Mouse (Mus musculus) 416B (cell line): ENCODE results near the gene Robo1.

Experiments
- DNase-seq: peaks from one replicate; pipeline ENCODE4 v3.0.0; 2011; ENCODE audit warnings: low read depth

Robo1 gene

DNA sequence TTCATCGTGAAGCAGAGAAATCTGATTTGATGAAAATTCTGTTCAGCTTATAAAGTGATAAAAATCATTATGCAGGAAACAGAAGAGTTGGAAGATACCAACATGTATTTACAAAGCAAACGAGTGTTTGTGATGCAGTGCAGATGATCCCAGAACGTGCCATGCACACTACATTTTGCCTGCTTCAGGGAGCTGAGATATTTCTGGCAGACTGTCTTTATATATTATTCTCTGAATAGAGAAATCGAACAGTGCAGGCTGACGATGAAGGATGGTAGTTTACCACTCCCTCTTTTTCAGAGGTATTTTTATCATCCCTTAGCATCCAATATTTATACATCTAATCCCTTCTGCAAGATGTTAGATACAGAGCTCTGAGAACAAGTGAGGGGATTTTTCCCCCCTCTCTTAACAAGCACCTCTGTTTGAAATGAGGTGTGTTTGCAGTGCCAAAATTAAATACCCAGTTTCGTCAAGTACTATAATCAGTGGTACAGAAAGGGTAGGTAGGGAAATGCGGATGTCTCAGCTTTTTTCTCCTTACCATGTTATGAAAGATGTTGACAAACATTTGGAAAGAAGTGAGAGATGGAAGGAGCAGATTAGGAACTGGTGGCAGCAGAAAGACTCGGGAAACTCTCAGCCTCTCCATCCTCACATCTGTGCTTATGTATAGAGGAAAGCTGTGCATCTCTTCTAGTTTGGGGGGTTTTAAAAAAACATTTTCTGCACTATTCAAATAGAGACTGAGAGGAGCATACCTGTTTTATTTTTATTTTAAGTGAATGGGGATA lies at the start of gene Robo1:
Gene Robo1 (plus strand): TSS at position 770 of the 794 bp plus-strand sequence.
- no peak for DNase-seq

DNA sequence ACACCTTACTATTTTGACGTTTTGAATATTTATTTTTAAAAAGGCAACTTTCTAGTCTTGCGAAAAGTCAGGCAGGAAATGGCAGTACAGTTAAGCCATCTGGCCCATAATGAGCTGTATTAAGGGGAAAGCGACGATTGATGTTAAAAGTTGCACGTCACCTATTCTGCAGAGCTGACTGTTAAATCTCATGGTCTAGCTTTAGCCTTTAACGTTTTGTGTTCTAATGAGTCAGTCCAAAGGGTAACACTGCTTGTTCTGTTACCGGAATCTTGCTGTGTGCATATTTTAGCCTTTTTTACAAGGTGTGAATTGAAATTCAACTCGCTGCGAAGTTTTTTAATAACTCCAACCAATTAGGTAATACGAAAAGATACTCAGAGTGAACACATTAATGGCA lies 40.3 kb upstream of the Robo1 start:
- DNase-seq: no peak

DNA sequence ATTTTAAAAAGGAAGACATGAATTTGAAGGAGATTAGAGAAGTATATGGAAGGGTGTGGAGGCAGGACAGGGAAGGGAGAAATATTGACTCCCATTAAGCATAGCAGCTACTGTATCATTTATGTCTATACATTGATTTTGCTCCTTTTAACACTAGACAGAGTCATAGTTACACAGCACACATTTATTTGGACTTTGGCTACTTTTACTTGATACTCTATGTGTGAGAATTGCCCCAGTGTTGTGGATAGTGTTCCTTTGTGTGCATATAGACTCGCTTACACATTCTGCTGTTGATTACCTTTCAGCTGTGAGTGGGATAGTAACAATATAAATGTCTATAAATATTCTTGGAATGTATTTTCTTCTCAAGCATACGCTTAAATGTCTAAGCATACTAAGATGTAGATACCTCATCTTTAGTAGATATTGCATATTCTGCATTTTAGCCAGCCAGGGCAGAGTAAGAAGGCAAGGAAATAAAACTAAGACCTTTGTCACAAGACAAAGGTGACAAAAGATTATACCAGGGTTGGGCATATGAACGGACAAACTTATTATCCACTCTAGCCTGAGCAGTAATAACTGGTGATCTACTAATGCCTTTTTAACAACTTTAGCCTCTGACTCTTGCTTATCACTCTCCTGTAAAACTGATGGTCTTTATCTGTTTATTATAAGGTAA lies 31.6 kb upstream of the Robo1 start:
- DNase-seq: no peak

DNA sequence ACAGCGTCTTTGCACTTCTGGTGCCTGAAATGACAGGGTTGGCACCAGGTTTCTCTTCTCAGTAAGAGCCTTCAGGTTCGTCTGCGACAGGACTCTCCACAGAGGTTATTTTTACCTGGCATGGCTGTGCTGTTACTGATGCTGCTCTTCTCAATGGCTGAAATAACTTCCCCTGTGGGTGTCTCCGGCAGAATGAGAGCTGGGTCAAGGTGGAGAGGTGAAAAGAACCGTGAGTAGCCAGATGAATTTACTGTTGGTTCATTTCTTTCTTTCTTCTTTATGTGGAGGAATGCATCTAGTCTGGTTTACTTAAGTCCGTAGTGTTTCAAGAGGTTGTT lies 194 bp downstream of the Robo1 start:
- DNase-seq: no peak

DNA sequence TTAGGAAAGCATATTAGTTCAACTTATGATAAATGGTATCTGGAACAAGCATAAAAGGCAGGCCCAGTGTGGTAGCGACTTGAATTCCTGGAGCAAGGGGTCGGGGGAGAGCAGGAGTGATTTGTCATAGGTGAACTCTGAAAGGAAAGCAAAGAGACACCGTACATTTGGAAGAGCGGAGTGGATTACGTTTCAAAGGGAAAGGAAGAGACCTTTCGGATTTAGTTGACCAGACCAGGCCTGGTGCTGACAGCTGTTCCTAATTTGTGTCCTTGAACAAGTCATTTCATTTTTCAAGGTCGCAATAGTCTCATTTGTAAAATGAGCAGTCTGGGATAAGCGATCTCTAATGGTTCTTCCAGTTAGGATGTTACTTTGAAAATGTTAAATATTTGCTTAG lies 19.2 kb downstream of the Robo1 start:
- no peak for DNase-seq

DNA sequence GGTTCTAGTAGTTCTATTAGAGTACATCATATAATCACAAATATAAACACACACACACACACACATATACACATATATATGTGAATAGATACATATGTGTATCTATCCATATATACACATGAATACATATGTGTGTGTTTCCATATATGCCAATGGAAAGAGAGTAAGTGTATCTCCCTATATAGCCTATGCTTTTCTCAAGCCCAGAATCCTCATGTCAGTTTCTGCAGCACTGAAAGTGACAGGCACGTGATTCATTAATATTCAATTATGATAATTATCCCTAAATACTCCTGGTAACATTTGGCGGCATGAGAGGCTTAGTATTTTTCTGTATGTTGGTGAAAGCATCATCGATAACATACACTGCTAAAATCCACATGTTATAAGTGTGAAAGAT lies 20.5 kb downstream of the Robo1 start:
- no peak for DNase-seq

DNA sequence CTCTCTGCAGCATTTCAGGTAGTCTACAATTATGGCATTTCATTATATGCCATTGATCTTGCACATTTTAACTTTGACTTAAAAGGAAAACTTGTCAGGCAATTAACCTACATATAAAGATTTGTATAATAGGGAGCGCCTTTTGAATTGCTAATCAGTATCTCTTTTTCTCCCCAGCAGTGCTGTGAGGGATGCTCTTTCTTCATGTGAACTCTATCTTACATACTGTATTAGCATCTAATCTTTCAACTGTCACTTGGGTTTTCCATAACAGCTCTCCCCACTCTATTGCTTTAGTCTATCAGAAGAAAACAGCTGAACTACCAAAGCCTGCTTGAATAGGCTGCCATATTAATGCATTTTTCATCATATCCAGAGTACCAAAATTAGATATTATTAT lies 29.7 kb downstream of the Robo1 start:
- DNase-seq: no peak

DNA sequence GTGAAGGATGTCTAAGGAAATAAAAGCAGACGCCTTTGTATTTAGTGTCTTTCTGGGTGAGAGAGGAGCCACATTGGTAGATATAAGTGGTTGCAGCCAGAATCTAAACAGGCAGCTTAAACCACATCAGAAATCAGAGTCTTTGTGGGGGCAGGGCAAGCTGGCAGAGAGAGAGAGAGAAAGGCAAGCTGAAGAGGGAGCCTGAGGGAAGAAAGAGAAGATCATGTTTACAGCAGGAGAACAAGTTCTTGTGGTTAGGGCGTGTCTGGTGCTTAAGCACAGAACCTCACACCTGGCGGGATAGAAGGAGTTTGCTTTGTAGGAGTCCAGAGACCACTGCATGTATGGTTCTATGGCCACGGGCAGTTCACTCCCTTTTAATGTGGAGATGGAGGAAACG lies 42.3 kb downstream of the Robo1 start:
- no peak for DNase-seq

DNA sequence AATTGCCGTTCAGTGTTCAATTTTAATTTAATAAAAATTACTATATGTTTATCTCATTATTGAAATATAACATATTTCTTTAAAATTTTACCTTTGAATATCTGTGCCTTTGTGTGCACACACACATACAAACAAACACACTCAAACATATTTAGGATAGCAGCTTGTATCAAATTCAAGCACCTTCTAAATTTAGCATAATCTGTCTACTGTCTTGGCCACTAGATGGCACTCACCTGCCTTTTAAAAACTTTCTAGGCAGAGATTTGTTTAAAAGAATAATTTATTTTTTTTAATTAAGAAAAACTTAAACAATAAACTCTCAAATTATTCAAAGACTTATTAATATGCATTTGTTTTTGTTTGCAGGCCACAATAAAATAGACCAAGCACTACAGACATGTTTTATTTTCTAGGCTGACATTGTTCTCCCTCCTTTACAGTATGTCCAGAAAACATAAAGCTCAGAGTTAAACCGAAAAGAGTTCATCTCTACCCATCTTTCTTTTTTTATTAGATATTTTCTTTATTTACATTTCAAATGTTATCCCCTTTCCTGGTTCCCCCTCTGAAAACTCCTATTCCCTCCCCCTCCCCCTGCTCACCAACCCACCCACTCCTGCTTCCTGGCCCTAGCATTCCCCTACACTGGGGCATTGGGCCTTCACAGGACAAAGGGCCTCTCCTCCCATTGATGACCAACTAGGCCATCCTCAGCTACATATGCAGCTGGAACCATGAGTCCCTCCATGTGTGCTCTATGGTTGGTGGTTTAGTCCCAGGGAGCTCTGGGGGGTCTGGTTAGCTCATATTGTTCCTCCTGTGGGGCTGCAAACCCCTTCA lies 48.6 kb downstream of the Robo1 start:
- DNase-seq: peak; percentile 55

DNA sequence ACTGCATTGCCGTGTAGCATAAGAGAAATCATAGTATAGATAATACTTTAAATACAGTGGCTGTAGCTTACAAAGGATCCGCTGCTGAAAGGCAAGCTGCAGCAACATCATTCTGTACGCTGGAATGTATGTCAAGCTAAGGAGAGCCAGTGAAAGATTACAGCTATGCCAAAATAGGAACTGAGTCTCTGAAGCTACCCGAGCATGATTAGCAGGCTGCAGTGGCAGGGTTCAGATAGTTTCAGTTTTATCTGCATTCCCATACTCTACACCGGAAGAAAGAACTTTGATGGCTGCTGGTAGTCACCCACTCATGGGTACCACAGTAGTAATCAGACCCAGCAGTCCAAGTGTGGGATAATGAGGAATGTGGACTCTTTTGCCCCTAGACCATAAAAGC lies 68.8 kb downstream of the Robo1 start:
- no peak for DNase-seq

DNA sequence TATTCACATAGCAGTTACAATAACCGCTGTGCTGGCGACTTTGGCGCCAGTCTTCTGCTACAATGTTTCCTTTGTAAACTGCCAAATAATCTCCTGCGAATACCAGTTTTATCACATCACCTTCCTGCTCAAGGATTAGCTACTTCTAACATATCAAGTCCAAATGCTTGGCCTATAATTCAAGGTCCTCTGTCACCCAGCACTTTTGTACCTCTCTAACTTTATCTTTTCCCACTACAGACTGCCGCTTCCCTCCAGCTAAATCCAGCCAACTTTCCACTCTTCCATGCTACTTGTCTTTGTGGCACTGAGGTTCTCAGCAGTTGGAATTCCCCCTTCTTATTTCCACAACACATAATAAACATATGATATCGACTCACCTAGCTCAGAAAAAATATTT lies 73.7 kb downstream of the Robo1 start:
- DNase-seq: no peak

DNA sequence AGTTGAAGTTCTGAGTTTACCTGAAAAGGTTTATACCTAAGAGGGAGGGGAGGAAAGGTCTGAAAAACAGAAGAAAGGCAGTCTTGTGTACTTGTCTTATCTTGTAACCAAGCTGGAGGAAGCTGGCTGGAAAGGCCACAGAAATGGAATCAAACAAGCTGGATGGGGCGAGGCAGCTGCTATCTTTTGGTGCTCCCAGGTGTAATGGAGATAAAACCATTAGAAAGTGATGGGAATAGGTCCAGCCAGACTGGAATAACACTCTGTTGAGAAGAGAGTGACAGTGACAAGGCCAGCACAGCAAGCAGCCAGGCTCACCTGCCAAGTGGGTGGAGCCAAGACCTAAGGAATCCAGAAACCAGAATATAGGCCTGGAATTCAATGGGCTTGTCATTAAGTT lies 75.5 kb downstream of the Robo1 start:
- no peak for DNase-seq

DNA sequence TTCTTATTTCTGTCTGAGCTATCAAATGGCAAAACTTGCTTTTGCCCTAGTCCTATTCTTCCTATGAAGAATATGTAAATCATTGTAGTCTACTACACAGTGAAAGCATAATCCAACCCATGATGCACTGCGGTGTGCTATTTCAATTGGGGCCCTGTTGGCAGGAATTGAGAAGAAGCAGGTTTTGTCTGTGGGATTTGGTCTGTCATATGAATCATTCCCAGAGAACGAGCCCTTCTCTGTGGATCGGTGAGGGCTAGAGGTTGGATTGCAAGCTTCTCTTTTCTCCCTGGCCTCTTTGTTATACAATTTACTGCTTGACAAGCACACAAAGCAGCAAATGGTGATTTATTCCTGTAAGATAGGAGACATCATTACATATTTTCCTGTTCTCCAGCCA lies 85.4 kb downstream of the Robo1 start:
- DNase-seq: no peak

DNA sequence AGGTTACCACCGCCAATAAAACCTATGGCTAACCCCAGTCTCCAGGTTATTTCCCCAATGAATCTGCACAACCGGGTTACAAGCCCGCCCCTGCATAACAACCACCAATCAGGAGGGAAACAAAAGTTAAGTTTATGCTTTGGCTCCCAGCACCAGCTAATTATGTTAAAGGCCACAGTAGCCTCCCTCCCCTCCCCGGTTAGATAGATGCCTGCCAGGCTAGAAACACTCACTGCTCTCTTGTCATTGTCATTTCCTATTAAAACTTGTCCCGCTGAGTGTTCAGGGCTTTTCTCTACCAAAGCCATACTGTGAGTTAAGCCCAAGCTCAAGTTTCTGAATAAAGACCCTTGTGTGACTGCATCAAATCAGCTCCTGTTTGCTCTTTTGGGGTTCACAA lies 90.7 kb downstream of the Robo1 start:
- DNase-seq: no peak

DNA sequence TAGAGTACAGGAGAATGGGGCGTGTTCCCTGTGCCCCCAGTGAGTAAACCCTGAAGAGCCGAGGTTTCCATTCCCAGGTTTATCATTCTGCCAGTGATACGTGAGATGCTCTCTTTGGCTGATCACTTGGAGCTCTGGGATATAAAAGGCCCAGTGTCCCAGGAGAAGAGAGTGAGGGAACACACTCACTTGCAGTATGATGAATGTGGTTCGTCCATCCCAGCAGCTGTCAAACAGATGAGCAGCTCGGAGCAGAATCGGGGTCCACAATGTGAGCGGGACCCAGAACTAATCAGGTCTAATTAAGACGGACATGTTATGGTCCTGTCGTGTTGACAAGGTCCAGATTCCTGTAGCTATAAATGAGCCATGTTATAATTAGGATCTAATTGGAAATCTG lies 94.3 kb downstream of the Robo1 start:
- DNase-seq: no peak

DNA sequence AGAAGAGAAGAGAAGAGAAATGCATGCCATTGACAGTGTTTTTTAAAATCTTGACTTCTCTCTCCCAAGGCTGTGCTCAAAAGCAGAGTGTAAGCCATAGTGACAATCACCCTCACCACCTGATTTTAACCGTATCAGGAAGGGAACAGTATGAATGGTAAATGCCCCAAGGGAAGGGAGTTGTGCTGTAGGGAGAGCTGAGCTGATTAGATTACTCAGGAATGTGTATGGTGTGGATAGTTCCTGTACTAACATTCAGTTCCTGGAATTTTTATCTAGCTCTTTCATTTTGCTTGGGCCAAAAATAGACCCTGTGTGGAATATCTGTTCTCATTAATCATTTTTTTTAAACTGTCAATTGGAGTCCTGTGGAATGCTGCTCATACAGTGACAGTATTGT lies 101.7 kb downstream of the Robo1 start:
- no peak for DNase-seq

DNA sequence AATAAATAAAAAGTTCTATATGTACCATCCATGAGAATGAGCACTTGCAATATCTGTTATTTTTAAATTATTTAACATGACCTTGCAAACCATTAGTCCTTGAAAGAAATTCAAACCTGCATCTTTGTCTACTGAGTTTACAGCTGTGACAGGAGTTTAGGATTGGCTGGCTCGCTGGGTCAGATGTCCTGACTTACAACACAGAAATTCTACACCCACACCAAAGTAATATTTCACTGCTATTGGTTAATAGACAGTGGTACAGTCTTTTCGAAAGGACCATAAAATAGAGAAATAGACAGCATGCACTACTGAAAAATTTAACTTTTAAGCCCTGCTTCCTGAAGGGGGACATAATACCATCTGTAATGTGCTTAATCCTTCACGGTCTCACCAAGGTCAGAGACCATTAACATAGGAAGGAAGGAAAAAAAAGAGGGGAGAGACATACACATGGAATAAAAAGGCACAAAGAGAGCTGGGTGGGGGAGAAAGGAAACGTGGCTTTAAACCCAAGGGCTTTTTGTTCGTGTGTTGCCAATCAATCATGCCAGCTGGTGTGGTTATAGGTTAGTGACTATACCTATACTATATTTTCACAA lies 103.7 kb downstream of the Robo1 start:
- no peak for DNase-seq

DNA sequence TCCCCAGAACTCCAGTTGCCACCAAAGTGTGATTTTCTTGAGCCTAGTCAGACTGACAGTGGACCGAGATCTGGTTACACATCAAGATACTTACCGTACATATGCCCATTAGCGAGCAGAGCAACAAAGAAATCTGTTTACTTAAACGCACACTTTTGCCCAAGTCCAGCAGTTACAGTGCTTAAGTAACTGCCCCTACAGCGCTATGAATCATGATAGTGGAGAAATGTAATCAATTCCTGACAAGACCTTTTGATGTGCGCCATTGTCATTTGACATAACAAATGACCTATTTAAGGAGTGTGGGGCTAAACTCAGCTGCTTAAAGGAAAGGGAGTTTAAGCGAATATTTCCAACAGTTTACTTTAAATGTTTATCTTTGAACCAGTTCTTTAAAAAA lies 104.8 kb downstream of the Robo1 start:
- DNase-seq: no peak

DNA sequence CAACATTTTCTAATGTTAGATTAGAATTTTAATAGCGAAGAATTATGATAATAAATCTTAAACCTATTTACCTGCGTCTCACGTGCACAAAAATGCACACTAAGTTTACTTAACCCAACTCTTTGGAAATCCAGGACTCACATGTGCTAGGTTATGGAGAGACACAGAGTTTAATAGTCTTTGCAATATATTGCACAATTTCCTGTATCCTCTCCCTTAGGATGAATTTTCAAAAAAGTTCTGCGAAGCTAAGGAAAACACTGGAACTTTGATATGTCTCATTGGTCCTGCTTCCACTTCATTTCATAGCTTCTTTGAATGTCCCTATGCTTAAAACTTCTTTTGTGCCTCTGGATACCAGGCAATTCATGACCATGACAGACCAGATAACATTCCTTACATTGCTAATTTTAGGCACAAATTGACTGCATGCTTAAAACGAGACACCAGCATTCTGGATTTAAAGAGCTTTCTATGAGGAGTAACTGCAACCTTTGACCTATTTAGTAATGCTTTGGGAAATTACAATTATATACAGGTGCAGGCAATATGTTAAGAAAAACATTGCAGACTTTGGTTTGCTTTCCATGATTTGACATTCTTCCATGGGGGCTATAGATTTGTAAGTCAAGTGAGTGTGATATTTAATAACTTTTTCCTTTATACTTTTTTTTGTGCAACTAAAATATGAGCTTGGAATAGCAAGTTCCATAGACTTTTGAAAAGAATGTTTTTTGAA lies 111.4 kb downstream of the Robo1 start:
- DNase-seq: no peak

DNA sequence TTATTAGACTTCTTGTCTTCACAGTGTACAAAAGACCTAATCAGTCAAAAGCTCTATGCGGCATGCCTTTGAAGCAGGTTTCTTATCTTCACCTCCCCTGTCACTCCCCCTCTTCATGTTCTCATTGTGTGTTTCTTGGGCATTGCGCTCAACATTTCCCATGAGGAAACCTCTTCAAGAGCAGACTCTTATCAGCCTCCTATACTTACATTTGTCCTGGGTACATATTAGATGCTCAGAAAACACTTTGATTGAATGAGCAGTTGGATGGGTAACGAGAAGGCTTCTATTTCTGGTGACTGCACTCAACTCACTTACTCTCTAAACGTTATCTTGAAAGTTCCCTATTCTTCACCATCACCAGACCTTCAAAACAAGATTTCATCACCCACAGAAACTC lies 114.3 kb downstream of the Robo1 start:
- no peak for DNase-seq

DNA sequence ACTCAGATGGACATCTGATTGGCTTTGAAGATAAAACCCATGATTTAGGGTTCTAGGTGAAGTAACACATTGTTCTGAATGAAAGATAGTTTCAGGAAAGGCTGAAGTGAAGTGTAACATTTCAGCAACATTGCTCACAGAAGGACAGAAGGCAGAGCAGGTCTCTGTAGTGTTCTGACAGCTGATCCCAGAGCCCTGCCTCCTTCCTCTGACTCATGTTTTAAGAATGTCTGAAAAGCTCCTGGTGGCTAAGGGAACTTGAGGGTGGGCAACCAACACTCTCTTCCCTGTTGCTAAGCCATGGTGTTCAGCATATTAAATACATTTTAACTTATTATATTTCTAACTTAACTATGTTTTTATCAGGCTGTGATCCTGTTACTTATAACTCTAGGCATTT lies 126.3 kb downstream of the Robo1 start:
- no peak for DNase-seq
